Mouse (Mus musculus): ENCODE data around the gene Rtp2. TPM values are rescaled to one million over a fixed set of nuclear protein-coding genes. Genes with fewer than 3 reads are reported as not detected.

Gene Rtp2
- polyA plus RNA-seq, 1 experiment from 2014 or later = not detected

DNA sequence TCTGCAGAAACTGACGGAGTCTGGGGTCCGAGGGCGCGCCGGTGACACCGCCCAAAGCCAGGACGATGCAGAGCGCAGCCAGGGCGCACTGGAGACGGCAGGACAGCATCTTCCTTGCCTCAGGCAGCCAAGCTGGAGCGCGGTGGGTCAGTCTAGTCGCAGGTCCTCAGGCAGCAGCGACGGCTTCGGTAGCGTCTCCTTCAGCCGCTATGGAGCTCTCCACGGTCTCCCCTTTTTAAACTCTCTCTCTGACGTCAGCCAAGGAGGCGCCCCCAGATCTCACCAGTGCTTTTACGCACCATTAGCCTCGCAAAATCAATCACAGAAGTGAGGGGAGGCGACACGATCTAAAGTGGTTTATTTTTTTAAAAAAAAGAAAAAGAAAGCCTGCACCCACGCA, 41.6 kb downstream of the Rtp2 start, which contains the start of gene Sst:
Gene Sst, minus strand, starts transcription at position 323 of the 400 bp plus-strand sequence.
- Histone ChIP-seq H3K4me3 (ENCODE audit: low read depth, low read length) (no peak within 1 kb of the TSS), H3K9me3 (ENCODE audit: control insufficient read depth, low read length) (no peaks in the 10 kb centered on the region), H3K36me3 (ENCODE audit: control insufficient read depth, insufficient read depth, low read length) (no peaks in the 10 kb centered on the region), H3K4me2 (ENCODE audit: low read depth, severe bottlenecking) (no peak within 1 kb of the TSS), H3K27ac (replicated peaks; ENCODE audit: low read depth, low read length) (no peak within 1 kb of the TSS), H3K4me1 (ENCODE audit: control insufficient read depth, insufficient read depth, low read length) (peaks cover 2% of the 10 kb centered on the region; the same call in 1 of the 2 replicates), H3K27me3 (ENCODE audit: control insufficient read depth, insufficient read depth, low read length) (peaks cover 20% of the 10 kb centered on the region), H3K9ac (ENCODE audit: low read length) (no peak within 1 kb of the TSS)
- DNase-seq (ENCODE audit: low spot score) = peak; percentile 28
- 5% methylated on average over 26 of the region's 26 CpGs for WGBS
- ATAC-seq (ENCODE audit: insufficient number of reproducible peaks, low FRiP score, low TSS enrichment, low read depth) = no peak

DNA sequence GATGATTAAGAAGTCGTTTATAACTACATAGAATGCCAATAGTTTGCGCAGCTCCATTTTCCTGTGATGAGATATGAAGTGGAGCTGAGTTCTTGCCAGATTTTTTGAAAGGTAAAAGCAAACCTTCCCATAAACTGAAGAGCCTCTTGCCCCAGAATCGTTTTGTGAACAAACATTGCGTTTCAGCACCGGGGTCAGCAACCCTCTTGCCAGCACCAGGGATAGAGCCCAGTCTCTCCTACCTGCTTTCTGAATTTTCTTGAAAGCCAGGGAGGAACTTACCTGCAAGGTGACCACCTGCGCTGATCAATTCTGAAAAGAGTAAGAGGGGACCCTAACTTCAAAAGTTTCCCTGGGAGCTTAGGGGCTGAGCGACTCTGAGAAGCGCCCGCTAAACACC, 42.0 kb downstream of the Rtp2 start:
- Histone ChIP-seq H3K4me3 (ENCODE audit: low read depth, low read length) (no peak overlapping the region), H3K9me3 (ENCODE audit: control insufficient read depth, low read length) (no peaks in the 10 kb centered on the region), H3K4me2 (ENCODE audit: low read depth, severe bottlenecking) (no peak overlapping the region), H3K36me3 (ENCODE audit: control insufficient read depth, insufficient read depth, low read length) (no peaks in the 10 kb centered on the region), H3K4me1 (ENCODE audit: control insufficient read depth, insufficient read depth, low read length) (peaks cover 3% of the 10 kb centered on the region; the same call in 1 of the 2 replicates), H3K27me3 (ENCODE audit: control insufficient read depth, insufficient read depth, low read length) (peaks cover 20% of the 10 kb centered on the region), H3K9ac (ENCODE audit: low read length) (no peak overlapping the region), H3K27ac (replicated peaks; ENCODE audit: low read depth, low read length) (no peak overlapping the region)
- ATAC-seq (ENCODE audit: insufficient number of reproducible peaks, low FRiP score, low TSS enrichment, low read depth) (no peak), DNase-seq (ENCODE audit: low spot score) (peak; percentile 77)
- WGBS = 6% methylated on average over 9 of the region's 9 CpGs

DNA sequence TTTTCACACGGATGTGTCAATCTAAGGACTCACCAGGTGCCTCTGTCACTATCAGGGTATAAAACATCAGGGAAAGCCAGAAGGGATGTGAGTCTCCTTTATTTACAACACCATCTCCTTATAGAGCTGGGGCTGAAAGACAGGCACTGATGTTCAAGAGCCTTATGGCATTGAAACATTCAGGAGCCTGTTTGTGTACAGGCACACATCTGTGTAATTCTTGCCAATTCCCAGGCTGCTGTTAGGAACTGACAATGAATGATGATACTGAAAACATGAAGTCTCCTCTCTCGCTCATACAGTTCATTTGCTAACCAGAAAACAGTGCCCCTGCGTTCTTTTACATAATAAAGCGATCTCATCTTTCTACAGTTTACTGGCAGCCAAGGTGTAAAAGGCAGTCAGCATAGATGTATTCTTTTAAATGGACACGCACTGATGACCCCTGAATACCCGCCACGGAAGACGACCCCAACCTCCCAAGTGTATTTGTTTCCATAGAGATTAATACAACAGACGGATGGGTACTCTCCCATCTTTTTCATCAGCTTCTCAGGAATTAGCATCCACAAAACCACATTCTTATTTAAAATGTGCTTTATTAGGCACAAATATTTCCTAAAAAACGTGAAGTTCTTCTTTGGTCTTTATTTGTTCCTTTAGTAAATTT, 44.1 kb downstream of the Rtp2 start:
- Histone ChIP-seq H3K9ac (ENCODE audit: low read length) (no peak overlapping the region), H3K9me3 (ENCODE audit: control insufficient read depth, low read length) (no peaks in the 10 kb centered on the region), H3K4me2 (ENCODE audit: low read depth, severe bottlenecking) (no peak overlapping the region), H3K4me3 (ENCODE audit: low read depth, low read length) (no peak overlapping the region), H3K4me1 (ENCODE audit: control insufficient read depth, insufficient read depth, low read length) (peaks cover 3% of the 10 kb centered on the region; the same call in 1 of the 2 replicates), H3K27me3 (ENCODE audit: control insufficient read depth, insufficient read depth, low read length) (peaks cover 20% of the 10 kb centered on the region), H3K36me3 (ENCODE audit: control insufficient read depth, insufficient read depth, low read length) (no peaks in the 10 kb centered on the region), H3K27ac (replicated peaks; ENCODE audit: low read depth, low read length) (no peak overlapping the region)
- DNase-seq (ENCODE audit: low spot score) = no peak
- no peak for ATAC-seq (ENCODE audit: insufficient number of reproducible peaks, low FRiP score, low TSS enrichment, low read depth)
- 83% methylated on average over 10 of the region's 10 CpGs for WGBS

DNA sequence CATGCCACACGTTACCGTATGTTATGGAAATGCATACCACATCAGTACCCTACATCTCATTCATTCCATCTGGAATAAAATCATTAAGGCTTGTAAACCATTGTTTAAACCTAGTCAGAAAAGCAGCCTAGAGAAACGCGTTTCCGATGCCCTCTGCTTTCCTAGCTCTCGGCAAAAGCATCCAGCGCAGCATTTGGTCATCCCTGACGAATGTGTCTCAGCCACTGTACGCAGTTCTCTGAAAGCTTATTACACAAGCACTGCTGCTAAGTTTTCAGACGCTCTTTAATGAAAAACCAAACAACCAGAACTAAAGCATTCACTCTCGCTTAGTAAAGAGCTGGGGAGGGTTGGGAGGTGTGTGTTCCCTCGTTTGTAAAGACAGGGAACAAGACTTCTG, 47.1 kb downstream of the Rtp2 start:
- WGBS = 72% methylated on average over 12 of the region's 12 CpGs

More for the DNA sequence above, 47.1 kb downstream of the Rtp2 start:
- DNase-seq (ENCODE audit: low spot score) = no peak
- H3K36me3 ChIP-seq (ENCODE audit: control insufficient read depth, insufficient read depth, low read length) = no peaks in the 10 kb centered on the region
- no peak overlapping the region for H3K4me3 ChIP-seq (ENCODE audit: low read depth, low read length)
- no peak overlapping the region for H3K27ac ChIP-seq (replicated peaks; ENCODE audit: low read depth, low read length)
- no peak for ATAC-seq (ENCODE audit: insufficient number of reproducible peaks, low FRiP score, low TSS enrichment, low read depth)
- H3K9ac ChIP-seq (ENCODE audit: low read length) = no peak overlapping the region
- peaks cover 3% of the 10 kb centered on the region; the same call in 1 of the 2 replicates for H3K4me1 ChIP-seq (ENCODE audit: control insufficient read depth, insufficient read depth, low read length)
- H3K4me2 ChIP-seq (ENCODE audit: low read depth, severe bottlenecking) = no peak overlapping the region
- peaks cover 3% of the 10 kb centered on the region; the same call in 1 of the 2 replicates for H3K27me3 ChIP-seq (ENCODE audit: control insufficient read depth, insufficient read depth, low read length)
- no peaks in the 10 kb centered on the region for H3K9me3 ChIP-seq (ENCODE audit: control insufficient read depth, low read length)

Other genes with a start within 250 kb of the Rtp2 start
- 2.1 and 3.7 TPM in 2 replicates for gene Sst, start 41.4 kb downstream of the Rtp2 start, polyA plus RNA-seq (2014; fragmentation: Nextera tagmentation; extraction: Ambion mirVana)
- not detected in 2 replicates for gene Gm37419, start 56.1 kb upstream of the Rtp2 start, polyA plus RNA-seq (2014; fragmentation: Nextera tagmentation; extraction: Ambion mirVana)
- gene Bcl6, start 56.5 kb upstream of the Rtp2 start, polyA plus RNA-seq (2014; fragmentation: Nextera tagmentation; extraction: Ambion mirVana) = 0.23 and 0.24 TPM in 2 replicates

Measured in limb, embryonic 11.5 days (tissue).